Mouse (Mus musculus) liver, embryonic 14.5 days (tissue): ENCODE measurements around the gene Zmym3.

Experiments
- CTCF ChIP-seq: IDR thresholded peaks from 2 replicates; pipeline ENCODE4 v1.5.1; 2016; ENCODE audit warnings: antibody characterized with exemption, low read depth, control low read depth
- EP300 ChIP-seq: IDR thresholded peaks from 2 replicates; pipeline ENCODE4 v1.6.1; 2016; ENCODE audit warnings: antibody characterized with exemption, low read depth

GRCm38 (mm10) chrX:101429142-101429949 is 8.7 kb upstream of the Zmym3 start, which contains the start of gene Nono:
- no peak for TF ChIP-seq EP300
- TF ChIP-seq CTCF: peak; percentile 48
